Mouse (Mus musculus) forebrain, embryonic 11.5 days (tissue): ENCODE results near the gene Lmo1. TPM values are rescaled to one million over a fixed set of nuclear protein-coding genes. Genes with fewer than 3 reads are reported as not detected.
A peak's percentile ranks its signal among the peaks of the same experiment; 100 is the strongest.

Experiments used
- ATAC-seq: fragments of 200-750 bp; cut with Nextera tagmentation; replicated peaks from 2 replicates; pipeline ENCODE4 v1.8.0; 2017; ENCODE audit warnings: moderate TSS enrichment; ENCODE audit not compliant: low FRiP score
- DNase-seq: peaks from one replicate; pipeline ENCODE4 v3.0.0-alpha.2; 2017; ENCODE audit warnings: low spot score
- H3K27ac ChIP-seq: fragments of 300-500 bp; sonication (generic); 2 replicates; pipeline ENCODE4 v1.5.1; 2014; ENCODE audit warnings: low read depth, low read length
- H3K27me3 ChIP-seq: fragments of 300-500 bp; sonication (generic); 2 replicates; pipeline ENCODE4 v1.6.1; 2014; ENCODE audit warnings: mild to moderate bottlenecking, low read length, mixed read lengths; ENCODE audit not compliant: control insufficient read depth, insufficient read depth
- H3K36me3 ChIP-seq: fragments of 300-500 bp; sonication (generic); 2 replicates; pipeline ENCODE4 v1.6.1; 2014; ENCODE audit warnings: mild to moderate bottlenecking, low read length, moderate library complexity, mixed read lengths; ENCODE audit not compliant: control insufficient read depth, insufficient read depth
- H3K4me1 ChIP-seq: fragments of 300-500 bp; sonication (generic); replicated peaks from 2 replicates; pipeline ENCODE4 v1.6.1; 2014; ENCODE audit warnings: low read length, mixed read lengths; ENCODE audit not compliant: control insufficient read depth, insufficient read depth
- H3K4me2 ChIP-seq: fragments of 300-500 bp; sonication (generic); 2 replicates; pipeline ENCODE4 v1.6.1; 2014; ENCODE audit warnings: low read depth, mild to moderate bottlenecking, low read length, moderate library complexity, mixed read lengths; ENCODE audit not compliant: severe bottlenecking
- H3K4me3 ChIP-seq: fragments of 300-500 bp; sonication (generic); 2 replicates; pipeline ENCODE4 v1.5.1; 2014; ENCODE audit warnings: low read depth, low read length
- H3K9ac ChIP-seq: fragments of 300-500 bp; sonication (generic); 2 replicates; pipeline ENCODE4 v1.6.1; 2014; ENCODE audit warnings: low read length
- H3K9me3 ChIP-seq: fragments of 300-500 bp; sonication (generic); 2 replicates; pipeline ENCODE4 v1.6.1; 2016; ENCODE audit warnings: low read length, mixed read lengths; ENCODE audit not compliant: control insufficient read depth
- WGBS: fragments of 180-500 bp; shearing (Covaris S2); extraction: QIAGEN DNeasy Blood & Tissue Kit; methylation state at CpG from one replicate; pipeline ENCODE4 v1.1.7; 2014; 5-methylcytosine and 5-hydroxymethylcytosine counted together
- polyA plus RNA-seq: library from polyadenylated mRNA; unstranded; fragments of >200 nt; fragmentation: Nextera tagmentation; extraction: Ambion mirVana; gene quantifications from 2 replicates; pipeline ENCODE4 v1.2.1, GENCODE M21; 2014

Gene Lmo1
- polyA plus RNA-seq, result 114 and 145 TPM in 2 replicates

GRCm38 (mm10) chr7:109174949-109175669 is at the start of gene Lmo1:
Gene Lmo1 (minus strand): TSS chr7:109175207.
- H3K4me1 ChIP-seq, result peaks cover 20% of the 10 kb centered on the region
- H3K36me3 ChIP-seq, result no peaks in the 10 kb centered on the region
- H3K9me3 ChIP-seq, result no peaks in the 10 kb centered on the region
- H3K27ac ChIP-seq, result peak within 1 kb of the TSS; percentile 84
- WGBS, result under 1% methylated on average over 52 of the region's 67 CpGs
- H3K27me3 ChIP-seq, result peaks cover 58% of the 10 kb centered on the region
- peak; percentile 82 for ATAC-seq
- DNase-seq, result peak; percentile 86
- peak within 1 kb of the TSS; percentile 67 for H3K4me3 ChIP-seq
- H3K4me2 ChIP-seq, result peak within 1 kb of the TSS; percentile 93
- peak within 1 kb of the TSS; percentile 92 for H3K9ac ChIP-seq

GRCm38 (mm10) chr7:109221716-109222110 is 46.7 kb upstream of the Lmo1 start:
- DNase-seq, result peak; percentile 45
- no peak overlapping the region for H3K4me3 ChIP-seq
- no peaks in the 10 kb centered on the region for H3K9me3 ChIP-seq
- ATAC-seq, result no peak
- H3K4me1 ChIP-seq, result peaks cover 9% of the 10 kb centered on the region
- no peaks in the 10 kb centered on the region for H3K36me3 ChIP-seq
- 88% methylated on average over 15 of the region's 15 CpGs for WGBS
- H3K27ac ChIP-seq, result no peak overlapping the region
- H3K9ac ChIP-seq, result no peak overlapping the region
- H3K4me2 ChIP-seq, result no peak overlapping the region
- H3K27me3 ChIP-seq, result peaks cover 9% of the 10 kb centered on the region

- peaks cover 9% of the 10 kb centered on the region for H3K4me1 ChIP-seq
- WGBS, result 91% methylated on average over 20 of the region's 20 CpGs
- peaks cover 14% of the 10 kb centered on the region for H3K27me3 ChIP-seq
- no peak for ATAC-seq
- peak; percentile 29 for DNase-seq
- H3K27ac ChIP-seq, result no peak overlapping the region
- H3K4me2 ChIP-seq, result no peak overlapping the region
- no peaks in the 10 kb centered on the region for H3K36me3 ChIP-seq
- H3K9me3 ChIP-seq, result no peaks in the 10 kb centered on the region
- no peak overlapping the region for H3K9ac ChIP-seq
- no peak overlapping the region for H3K4me3 ChIP-seq
Measured at GRCm38 (mm10) chr7:109220766-109221715, 46.0 kb upstream of the Lmo1 start.

GRCm38 (mm10) chr7:109220026-109220425 is 45.0 kb upstream of the Lmo1 start:
- no peak overlapping the region for H3K4me3 ChIP-seq
- H3K27ac ChIP-seq, result no peak overlapping the region
- no peak for ATAC-seq
- no peak overlapping the region for H3K9ac ChIP-seq
- no peak overlapping the region for H3K4me2 ChIP-seq
- peaks cover 15% of the 10 kb centered on the region for H3K27me3 ChIP-seq
- H3K36me3 ChIP-seq, result no peaks in the 10 kb centered on the region
- WGBS, result 78% methylated on average over 4 of the region's 4 CpGs
- no peaks in the 10 kb centered on the region for H3K9me3 ChIP-seq
- H3K4me1 ChIP-seq, result peaks cover 9% of the 10 kb centered on the region
- DNase-seq, result no peak

GRCm38 (mm10) chr7:109218977-109219271 is 43.9 kb upstream of the Lmo1 start:
- Histone ChIP-seq H3K27ac (no peak overlapping the region), H3K9ac (no peak overlapping the region), H3K4me3 (no peak overlapping the region), H3K4me1 (peaks cover 9% of the 10 kb centered on the region), H3K9me3 (no peaks in the 10 kb centered on the region), H3K4me2 (no peak overlapping the region), H3K36me3 (no peaks in the 10 kb centered on the region), H3K27me3 (peaks cover 15% of the 10 kb centered on the region)
- DNase-seq (peak; percentile 53), ATAC-seq (peak; percentile 73)
- 7% methylated on average over 5 of the region's 5 CpGs for WGBS

GRCm38 (mm10) chr7:109218130-109218976 is 43.3 kb upstream of the Lmo1 start:
- Histone ChIP-seq H3K4me2 (no peak overlapping the region), H3K36me3 (no peaks in the 10 kb centered on the region), H3K9ac (no peak overlapping the region), H3K4me1 (peaks cover 9% of the 10 kb centered on the region), H3K9me3 (no peaks in the 10 kb centered on the region), H3K27me3 (peaks cover 15% of the 10 kb centered on the region), H3K4me3 (no peak overlapping the region), H3K27ac (no peak overlapping the region)
- peak; percentile 92 for DNase-seq
- ATAC-seq, result peak; percentile 76
- WGBS, result 79% methylated on average over 2 of the region's 2 CpGs

GRCm38 (mm10) chr7:109209804-109210203 is 34.8 kb upstream of the Lmo1 start:
- peak; percentile 1 for DNase-seq
- no peak for ATAC-seq
- H3K4me1 ChIP-seq, result no peaks in the 10 kb centered on the region
- peaks cover 35% of the 10 kb centered on the region for H3K27me3 ChIP-seq
- no peaks in the 10 kb centered on the region for H3K36me3 ChIP-seq
- no peak overlapping the region for H3K4me2 ChIP-seq
- no peak overlapping the region for H3K9ac ChIP-seq
- H3K9me3 ChIP-seq, result no peaks in the 10 kb centered on the region
- no peak overlapping the region for H3K27ac ChIP-seq
- H3K4me3 ChIP-seq, result no peak overlapping the region
- 91% methylated on average over 2 of the region's 2 CpGs for WGBS

GRCm38 (mm10) chr7:109207811-109208210 is 32.8 kb upstream of the Lmo1 start:
- H3K27ac ChIP-seq, result no peak overlapping the region
- WGBS, result 41% methylated on average over 4 of the region's 4 CpGs
- peaks cover 37% of the 10 kb centered on the region for H3K27me3 ChIP-seq

More at GRCm38 (mm10) chr7:109207811-109208210, 32.8 kb upstream of the Lmo1 start:
- no peaks in the 10 kb centered on the region for H3K9me3 ChIP-seq
- ATAC-seq (no peak), DNase-seq (no peak)
- H3K9ac ChIP-seq, result no peak overlapping the region
- H3K36me3 ChIP-seq, result no peaks in the 10 kb centered on the region
- H3K4me3 ChIP-seq, result no peak overlapping the region
- no peak overlapping the region for H3K4me2 ChIP-seq
- H3K4me1 ChIP-seq, result no peaks in the 10 kb centered on the region
